Mouse (Mus musculus) cerebellum, adult 11 months (tissue): ENCODE data around the gene Ano2.
A peak's percentile ranks its signal among the peaks of the same experiment; 100 is the strongest.

Experiments
- DNase-seq: peaks from one replicate; pipeline ENCODE4 v3.0.0; 2022

The Ano2 gene

DNA sequence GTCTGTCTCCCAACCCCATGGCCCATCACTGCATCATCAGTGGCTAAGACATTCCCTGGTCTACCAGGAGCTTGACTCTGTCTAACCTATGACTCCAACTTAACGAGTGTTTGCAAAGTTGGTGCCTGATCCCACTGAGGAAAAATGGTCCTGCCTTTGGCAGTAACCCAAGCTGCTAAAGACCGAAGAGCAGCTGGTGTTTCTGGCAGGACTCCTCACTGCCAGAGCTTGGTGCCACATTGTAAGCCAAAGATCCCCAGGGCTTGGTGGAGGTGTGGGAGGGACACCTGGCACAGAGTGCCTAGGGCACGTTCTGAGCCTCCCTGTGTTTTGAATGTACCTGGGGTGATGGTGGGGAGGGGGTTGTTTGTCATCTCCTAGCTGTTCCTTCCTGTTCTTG, 232.5 kb downstream of the Ano2 start:
- peak; percentile 16 for DNase-seq

DNA sequence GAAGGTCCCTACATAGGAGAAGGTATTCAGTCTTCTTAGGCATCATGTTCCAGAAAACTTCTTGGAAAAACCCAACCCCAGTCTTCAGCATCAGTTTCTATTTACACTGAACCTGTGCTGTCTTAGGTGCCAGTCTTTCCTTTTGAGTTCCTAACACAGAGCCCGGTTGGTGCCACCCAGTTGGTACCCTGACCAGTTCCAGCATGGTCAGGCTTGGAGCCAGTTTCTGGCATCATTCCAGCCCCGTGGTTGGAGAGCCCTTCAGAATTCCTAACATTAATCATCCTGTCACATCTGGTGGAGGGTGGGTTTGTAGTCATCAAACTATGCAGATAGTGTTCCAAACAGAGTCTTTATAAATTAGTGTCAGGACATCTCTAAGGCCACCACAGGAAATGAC, 234.8 kb downstream of the Ano2 start:
- no peak for DNase-seq

DNA sequence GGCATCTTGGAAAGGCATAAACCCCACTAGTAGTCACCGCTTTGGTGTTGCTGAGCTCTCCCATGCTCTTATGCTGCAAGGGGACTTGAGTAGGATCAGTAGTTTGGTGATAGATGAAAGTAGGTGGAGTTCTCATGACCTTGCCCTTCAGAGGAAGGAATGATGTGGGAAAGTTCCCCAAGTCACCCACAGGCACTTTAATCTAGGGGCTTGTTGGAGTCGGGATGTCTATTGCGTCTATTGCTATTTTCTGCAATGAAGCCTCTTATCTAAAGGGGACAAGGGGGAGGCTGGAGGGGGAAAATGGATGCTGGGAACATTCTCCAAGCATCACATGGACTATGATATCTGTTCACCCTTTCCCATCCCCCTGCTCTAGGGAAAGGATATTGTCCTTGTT, 235.6 kb downstream of the Ano2 start:
- no peak for DNase-seq

DNA sequence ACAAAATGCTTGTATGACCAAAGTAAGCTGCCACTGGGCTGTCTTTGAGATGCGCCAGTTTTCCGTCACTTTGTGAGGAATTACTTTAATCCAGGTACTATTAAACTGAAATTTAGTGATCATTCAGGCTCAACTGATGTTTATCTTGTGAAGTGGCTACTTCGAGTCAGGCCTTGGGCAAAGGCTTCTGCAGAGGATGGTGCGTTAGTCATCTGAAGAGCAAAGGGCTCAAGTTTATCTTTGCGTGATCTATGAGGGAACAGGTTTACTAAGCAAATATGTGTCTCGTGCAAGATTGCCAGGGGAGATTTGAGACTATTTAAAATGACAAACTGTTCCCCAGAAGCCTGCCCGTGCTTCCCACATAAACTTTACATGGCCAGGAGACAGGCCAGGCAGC, 241.7 kb downstream of the Ano2 start:
- DNase-seq = no peak

DNA sequence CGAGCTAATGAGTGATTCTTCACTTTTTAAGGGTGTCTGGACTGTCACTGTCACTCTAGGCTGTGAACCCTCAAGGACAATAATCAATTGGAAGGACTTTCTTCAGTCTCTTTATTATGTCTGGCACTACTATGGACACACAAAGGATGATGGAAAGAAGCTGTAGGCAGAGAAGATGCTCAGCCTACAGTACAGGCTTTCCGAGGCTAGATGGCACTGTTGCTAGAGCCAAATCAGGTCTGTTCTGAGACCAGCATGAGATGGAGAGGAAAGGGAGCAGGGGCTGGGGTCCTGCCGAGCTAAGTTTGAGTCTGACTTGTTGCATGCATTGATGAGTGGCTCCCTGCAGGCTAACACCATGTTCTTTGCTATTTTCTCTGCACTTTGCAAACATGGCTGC, 264.7 kb downstream of the Ano2 start:
- no peak for DNase-seq

DNA sequence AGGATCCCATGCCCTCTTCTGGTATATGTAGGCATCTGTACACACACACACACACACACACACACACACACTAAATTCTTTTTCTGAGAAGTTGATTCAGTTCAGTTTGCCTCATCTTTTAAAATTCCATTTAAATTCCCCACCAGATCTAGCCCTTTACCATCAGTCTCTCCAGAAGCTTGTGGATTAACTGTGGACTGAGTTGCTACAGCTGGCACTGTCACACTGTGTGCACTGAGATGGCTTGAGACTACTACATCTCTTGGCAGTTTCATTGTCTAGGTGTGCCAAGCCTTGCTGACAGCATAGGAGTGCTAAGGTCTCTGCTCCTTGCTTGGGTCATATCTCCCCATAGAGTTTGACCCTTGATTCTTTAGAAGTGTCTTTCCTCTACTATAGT, 283.3 kb downstream of the Ano2 start:
- DNase-seq = no peak

DNA sequence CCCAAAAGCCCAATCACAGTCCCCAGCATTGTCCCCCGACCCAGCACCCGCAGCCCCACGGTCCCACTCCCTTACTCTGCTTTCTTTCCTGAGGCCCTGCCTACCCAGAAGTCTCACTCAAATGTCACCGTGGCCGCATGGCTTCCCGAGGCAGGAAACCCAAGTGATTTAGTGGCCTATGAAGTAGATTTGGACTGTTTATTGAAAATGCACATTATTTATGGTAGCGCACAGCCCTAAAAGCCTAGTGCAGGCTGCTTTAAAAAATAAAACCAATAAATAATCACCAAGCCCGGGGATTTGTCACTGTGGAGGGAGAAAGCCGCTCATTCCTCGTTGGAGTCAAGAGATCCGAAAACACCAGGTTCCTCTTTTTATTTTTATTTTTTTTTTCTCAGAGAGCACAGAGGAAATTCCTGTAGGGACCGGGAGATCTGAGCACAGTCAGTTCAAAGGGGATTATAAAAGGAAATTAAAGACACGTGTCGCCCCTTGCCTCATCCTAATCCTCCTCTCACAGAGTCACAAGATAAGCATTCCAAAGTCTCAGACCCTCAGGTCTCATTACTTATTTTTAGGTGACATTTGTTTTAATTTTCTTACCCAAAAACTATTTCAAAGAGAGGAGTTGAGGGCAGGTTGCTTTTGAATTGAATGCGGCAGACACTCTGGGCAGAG, 285.7 kb downstream of the Ano2 start:
- DNase-seq = no peak

DNA sequence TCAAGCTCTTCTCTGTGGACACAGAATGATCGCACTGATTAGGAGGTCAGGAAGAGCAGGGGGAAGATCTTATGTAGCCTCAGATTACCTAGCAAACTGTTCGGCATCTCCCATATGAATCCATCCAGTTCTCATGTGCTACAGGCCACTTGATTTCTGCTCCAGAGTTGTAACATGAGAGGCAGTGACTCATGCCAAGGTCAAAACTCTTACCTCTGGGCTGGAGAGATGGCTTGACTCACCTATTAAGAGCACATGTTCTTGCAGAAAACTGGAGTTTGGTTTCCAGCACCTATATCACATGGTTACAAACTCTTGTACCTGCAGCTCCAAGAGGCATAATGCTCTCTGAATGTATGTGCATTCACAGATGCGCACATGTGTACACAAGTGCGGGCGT, 289.4 kb downstream of the Ano2 start:
- no peak for DNase-seq

DNA sequence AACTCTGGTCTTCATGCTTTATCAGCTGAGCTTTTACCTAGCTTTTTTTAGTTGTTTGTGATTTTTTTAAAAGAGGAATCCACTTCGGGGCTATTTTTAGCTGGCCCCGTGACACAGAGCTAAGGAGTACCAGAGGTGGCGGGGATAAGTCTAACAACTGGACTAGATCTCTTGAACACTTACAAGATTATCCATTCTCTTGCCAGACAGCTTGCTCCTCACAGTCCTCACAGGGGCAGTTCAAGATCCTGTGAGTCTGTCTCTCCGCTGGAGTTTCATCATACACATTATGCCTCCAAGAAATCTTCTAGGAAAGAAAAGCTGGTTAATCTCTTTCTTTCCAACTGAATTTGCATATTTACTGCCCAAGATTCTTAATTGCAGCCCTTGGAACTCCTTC, 293.8 kb downstream of the Ano2 start:
- DNase-seq = no peak

DNA sequence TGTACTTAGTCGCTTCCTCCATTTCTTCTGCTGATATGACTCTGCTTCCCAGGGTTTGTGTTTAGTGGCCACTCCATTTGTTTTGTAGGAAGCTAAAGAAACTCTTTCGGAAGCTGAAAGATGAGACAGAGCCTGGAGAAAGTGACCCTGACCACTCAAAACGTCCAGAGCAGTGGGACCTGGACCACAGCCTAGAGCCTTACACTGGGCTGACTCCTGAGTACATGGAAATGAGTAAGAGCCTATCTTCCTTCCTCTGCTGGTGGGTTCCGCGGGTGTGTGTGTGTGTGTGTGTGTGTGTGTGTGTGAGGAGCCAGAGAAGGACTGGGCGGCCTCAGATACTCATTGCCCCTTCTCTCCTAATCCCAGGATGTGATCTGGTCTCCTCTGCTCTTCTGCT, 302.5 kb downstream of the Ano2 start:
- DNase-seq = no peak

DNA sequence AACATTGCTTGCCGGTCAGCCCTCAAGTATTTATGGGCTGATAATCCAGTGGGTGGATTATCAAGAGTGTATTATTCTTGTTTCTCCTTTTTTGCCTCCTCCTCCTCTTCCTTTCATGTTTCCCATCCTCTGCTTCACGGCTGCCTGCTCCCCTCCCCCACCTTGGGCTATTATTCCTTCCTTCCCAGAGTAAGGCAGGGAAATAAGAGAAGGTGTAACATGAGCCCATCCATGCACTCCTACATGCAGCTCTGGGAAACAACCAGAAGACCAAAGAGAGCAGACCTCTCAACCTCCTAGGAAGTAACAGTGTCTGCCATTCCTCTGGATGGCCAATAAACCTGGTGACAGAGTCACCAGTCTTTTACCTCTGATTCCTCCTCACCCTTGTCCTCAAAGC, 311.6 kb downstream of the Ano2 start:
- no peak for DNase-seq

DNA sequence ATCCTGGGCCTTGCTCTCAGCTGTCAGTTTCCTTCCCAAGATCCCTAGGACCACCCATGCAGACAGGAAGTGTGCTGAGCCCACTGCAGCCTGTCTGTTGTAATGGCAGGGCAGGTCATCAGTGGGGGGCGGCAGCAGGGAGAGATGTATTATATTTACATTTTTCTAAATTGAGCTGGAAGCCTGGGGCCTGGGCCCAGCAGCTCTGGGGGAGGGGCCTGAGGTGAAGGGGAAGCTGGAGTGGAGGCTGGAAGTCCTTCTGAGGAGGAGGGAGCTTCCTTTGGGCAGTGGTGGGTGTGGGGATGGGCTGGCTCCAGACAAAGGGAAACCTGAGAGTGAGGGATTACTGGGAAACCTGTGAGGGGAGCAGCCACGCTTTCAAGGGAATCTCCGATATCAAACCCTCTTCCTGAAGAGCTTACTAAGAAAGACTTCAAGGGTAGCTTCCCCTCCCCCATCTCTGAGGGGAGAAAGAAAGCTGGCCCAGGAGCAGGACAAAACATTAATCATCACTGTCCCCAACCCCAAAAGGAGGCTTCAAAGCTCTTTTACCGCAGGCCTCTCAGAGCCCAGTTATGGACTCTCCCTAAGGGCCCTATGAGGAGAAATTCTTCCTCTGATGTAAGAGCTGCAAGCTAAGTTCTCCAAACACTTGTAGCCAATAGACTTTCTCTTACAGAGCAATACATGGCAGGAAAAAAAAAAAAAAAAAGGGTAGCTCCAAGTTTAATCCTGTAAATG, 313.0 kb downstream of the Ano2 start:
- DNase-seq = no peak

DNA sequence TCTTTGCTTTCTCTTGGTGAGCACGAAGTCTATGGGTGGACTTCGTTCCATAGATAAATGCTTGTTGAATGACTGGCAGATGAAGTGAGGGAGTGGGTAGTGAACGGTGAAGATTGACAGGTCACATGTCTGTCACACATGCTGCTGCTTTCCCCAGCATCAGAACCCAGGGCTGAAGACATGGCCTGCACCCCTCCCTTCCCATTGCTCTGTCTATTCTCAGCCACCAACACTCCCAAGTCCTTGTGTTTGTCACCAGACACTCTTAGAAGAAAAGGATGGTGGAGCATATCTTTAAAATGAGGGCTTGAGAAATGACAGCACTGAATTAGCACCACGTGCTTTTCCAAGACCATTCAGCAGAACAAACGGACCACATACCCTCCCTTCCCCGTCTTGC, 316.4 kb downstream of the Ano2 start:
- no peak for DNase-seq

DNA sequence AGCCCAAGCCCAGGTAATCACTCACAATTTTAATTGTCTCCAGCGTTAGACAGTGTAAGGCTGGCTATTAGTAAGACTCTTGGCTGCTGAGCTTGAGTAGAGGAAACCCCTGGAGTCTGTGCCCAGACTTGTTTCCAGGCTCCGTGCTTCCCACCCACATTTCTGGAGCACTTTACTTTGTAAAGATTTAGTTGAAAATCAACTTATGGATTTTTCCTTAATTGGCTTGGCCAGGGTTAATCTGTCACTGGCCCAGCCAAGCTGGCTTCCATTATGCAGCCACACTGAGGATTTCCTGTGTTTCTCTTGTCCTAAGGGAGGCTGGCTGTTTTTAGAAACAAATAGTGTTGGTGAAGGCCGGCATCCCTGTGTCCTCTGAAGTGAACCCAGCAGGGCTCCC, 318.9 kb downstream of the Ano2 start:
- DNase-seq = no peak

DNA sequence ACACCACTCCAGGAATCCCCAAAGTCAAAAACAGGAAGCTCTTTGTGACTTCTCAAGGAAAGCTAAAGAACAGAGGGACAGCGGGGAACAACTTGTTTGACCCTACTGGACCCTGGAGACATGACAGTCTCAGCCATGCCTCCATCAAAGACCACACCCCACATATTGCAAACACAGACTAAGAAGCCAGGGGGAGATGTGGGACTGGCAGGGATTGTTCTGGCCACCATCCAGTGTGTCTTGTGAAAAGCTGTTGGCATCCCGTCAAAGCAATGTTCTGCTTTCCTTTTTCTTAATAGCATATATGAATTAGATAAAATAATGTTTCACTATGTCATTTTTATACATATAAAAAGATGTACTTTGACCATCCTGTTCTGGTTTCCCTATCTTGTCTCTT, 326.8 kb downstream of the Ano2 start:
- DNase-seq = no peak

DNA sequence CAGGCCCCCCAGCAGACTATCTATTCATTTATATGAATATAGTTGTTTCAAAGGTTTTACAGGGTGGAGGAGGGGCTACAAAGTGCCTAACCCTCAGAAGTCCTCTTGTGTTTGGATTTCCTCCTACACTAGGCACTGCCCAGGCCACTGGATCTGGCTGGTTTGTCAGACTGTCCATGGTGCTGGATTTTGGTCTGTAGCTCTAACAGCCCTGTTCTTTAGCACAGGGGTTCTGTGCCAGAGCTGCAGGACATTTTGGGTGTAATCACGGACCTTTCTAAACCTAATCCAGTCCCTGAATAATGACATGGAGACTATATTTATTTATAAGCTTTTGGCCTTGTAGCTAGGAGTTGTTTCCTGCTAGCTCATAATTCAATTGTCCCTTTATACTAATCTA, 328.2 kb downstream of the Ano2 start:
- DNase-seq = no peak

DNA sequence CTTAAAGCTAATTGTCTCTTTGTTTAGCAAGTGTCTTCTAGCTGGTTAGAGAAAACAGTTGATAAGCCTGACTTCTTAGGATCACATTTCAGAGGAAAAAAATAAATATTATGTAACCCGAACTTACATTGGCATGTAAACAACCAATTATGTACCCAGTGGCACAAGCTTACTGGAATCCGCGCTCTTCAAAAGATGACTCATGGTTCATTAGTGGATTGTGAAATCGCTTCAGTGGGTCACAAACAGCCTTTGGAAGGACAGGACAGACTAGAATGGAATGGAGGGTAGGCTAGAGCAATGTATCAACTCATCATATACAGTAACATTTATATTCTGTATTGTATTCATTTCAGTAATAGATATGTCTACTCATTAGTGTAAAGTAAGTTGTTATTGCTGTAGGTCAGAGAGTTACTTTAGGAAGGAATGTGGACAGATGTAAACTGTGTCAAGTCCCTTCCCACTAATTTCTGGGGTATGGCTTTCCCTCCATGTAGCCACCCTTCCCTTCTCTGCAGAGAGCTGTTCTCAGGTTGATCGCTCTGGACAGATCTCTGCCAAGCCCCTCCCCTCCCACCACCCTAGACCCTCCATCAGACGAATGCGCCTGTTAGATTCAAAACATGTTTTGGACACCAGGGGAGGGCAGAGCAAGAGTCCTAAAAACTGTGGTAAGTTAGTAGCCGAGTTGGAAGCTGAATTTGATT, 343.6 kb downstream of the Ano2 start:
- no peak for DNase-seq

DNA sequence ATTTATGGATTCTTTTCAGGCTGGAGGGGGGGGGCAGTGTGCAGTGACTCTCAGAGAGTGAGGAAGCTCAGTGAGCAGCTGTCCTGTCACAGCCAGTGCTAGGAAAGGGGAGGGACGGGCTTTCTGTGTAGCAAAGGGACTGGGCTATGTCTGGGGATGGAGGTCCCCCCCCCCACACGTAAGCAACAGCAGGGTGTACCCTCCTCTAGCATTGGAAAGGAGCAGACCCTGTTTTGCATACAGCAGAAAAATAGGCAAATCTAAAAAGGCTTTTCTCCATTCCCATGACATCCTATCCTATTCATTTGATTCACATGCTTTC, 344.1 kb downstream of the Ano2 start:
- no peak for DNase-seq

DNA sequence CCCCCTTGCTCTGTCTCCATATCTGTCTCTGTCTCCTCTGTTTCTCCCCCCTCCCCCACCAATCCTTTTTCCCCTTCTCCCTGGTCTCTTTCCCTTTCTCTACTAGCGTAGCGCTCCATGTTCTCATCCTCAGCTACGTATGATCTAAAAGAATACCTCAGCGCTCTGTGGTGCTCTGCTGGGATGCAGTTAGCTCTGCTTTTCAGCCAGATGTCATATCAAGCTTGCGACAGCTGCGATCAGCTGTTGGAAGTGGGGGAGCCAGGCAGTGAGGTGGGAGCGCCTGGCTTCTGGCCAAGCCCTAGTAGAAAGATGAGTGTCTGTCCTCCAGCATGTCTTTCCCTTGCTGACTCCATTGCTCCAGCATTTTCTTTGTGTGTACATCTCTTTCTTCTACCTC, 344.5 kb downstream of the Ano2 start:
- DNase-seq = no peak

DNA sequence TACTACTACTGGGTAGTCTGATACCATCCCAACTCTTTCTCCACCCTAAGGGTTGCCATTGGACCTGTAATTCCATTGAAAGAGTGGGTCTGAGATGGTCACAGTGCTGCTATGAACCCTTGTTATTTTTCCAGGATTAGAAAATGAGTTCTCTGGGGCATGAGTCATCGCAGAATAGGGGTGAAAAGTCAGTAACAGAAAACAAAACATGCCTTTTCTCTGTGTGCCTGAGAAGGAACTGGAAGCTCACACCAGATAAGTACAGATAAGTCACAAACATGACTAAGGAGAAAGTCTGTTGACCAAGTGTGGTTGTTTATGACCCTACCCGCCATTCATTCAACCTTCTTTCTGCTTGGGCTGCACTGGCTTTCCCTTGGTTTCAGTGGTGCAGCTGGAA, 345.4 kb downstream of the Ano2 start:
- DNase-seq = no peak

DNA sequence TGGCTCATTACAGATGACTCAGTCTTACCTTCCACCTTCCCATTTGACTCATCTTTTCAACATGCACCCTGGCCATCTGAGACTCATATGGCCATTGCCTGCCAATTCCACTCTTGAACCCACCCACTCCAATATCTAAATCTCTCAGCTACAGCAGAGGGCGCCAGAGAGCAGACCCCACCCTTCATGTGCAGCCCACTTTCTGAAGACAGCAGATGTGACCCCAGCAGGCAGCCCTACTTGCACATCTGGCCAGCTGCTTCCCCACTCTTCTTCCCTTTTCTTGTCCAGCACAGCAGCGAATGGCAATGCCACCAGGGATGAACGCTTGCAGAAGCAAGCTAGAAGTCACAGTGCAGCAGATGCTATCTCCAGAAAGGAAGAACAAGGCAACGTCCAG, 355.7 kb downstream of the Ano2 start:
- no peak for DNase-seq

DNA sequence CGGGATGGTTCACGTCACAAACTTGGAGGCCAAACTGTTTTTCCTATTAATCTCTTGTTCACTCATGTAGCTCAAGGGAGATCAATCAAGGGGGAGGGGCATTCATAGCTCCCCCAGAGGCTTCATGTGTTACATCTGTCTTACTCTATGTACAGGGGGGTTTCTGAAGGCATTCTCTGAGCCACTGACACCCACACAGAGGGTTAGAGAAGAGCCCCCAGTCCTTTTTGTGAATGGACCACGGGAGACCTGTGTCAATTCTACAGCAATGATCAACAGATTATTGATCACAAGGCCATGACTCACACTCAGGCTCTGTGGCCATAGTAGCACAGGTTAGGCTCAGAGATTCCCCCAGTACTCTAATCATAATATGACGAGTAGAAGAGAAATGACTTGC, 358.0 kb downstream of the Ano2 start:
- no peak for DNase-seq

DNA sequence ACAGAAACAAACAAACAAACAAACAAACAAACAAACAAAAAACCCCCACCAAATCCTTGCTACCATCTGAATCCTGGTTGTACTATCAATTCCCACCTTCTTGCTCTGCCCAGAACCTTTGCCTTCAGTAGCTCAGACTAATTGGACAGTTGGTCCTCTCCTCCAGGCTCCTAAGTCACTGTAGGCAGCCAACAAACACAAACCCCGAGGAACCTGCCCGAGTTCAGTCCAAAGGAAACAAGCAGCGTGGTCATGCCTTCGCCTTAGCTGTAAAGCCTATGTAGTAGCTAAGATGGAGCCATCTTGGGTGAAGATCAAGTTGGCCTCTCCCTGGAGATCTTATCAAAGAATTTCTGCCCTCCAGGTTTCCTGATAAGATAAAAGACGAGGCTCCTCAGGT, 362.9 kb downstream of the Ano2 start:
- DNase-seq = no peak

DNA sequence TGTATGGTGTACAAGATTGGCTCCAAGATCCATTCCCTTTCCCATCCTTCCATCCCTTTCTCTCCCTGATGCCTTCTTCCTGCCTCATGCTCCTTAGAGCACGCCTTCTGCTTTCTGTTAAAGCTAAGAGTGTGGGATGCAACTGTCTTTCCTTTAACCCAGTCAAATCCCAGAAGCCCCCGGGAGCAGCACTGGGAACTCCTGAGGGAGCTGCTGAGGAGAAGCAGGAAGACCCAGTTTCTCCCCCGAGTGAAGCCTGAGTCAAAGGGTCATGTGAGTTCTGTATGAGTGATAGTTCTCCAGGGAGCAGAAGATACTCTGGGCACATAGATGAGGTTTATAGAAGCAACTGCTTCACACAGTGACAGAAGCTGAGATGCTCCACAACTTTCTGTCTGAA, 367.5 kb downstream of the Ano2 start:
- no peak for DNase-seq

DNA sequence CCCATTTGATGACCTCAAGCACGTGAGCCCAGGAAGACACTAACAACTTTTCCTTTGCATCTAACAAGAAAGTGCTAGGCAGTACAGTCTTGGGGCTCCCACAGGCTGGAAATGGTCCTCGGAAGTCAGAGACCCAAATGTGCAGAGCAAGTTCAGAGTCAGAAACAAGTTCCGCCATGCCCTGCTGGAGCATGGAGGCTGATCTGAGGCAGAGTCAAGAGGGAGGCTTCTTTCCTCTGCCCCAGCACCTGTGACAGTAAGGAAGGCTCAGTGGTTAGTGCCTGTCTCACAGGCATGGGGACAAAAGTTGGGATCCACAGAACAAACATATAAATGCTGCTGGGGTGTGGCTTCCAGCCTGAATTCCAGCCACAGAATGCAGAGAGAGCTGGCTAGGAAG, 390.3 kb downstream of the Ano2 start:
- DNase-seq = no peak
